Mouse (Mus musculus) myocyte (in vitro differentiated cells): ENCODE results near the gene Cacna1f. TPM values are rescaled to one million over a fixed set of nuclear protein-coding genes. Genes with fewer than 3 reads are reported as not detected.

Source experiments
- H3K27me3 ChIP-seq: one replicate; pipeline ENCODE4 v1.6.1; 2011; ENCODE audit not compliant: control insufficient read depth, insufficient read depth, insufficient read length
- H3K36me3 ChIP-seq: one replicate; pipeline ENCODE4 v1.6.1; 2011; ENCODE audit not compliant: control insufficient read depth, insufficient read depth
- H3K4me2 ChIP-seq: one replicate; pipeline ENCODE4 v1.6.1; 2011; ENCODE audit warnings: low read depth, control low read depth
- H3K4me3 ChIP-seq: one replicate; pipeline ENCODE4 v1.5.1; 2011; ENCODE audit warnings: mild to moderate bottlenecking, control low read depth, moderate library complexity
- H3K79me2 ChIP-seq: one replicate; pipeline ENCODE4 v1.6.1; 2011; ENCODE audit not compliant: control insufficient read depth, insufficient read depth
- H3ac ChIP-seq: one replicate; pipeline ENCODE4 v1.6.1; 2011; ENCODE audit not compliant: control insufficient read depth, insufficient read length
- CEBPB ChIP-seq: IDR thresholded peaks from 2 replicates; pipeline ENCODE4 v1.6.1; 2011; ENCODE audit warnings: mild to moderate bottlenecking, moderate library complexity; ENCODE audit not compliant: poor library complexity, insufficient read depth, severe bottlenecking
- E2F4 ChIP-seq: IDR thresholded peaks from one replicate; pipeline ENCODE4 v1.6.1; 2011; ENCODE audit warnings: mild to moderate bottlenecking, control low read depth, moderate library complexity; ENCODE audit not compliant: insufficient read depth
- MAX ChIP-seq: IDR thresholded peaks from one replicate; pipeline ENCODE4 v1.6.1; 2011; ENCODE audit warnings: low read depth, mild to moderate bottlenecking, control low read depth
- MYOD1 ChIP-seq, 3 experiments: IDR thresholded peaks; one replicate each; pipeline ENCODE4 v1.6.1; 2011; ENCODE audit warnings: control low read depth in 2 of 3, low read depth in 2 of 3, mild to moderate bottlenecking in 2 of 3, moderate library complexity in 1 of 3; ENCODE audit not compliant: insufficient read length in 2 of 3, control insufficient read depth in 1 of 3
- MYOG ChIP-seq, 3 experiments: IDR thresholded peaks; one replicate each; pipeline ENCODE4 v1.6.1; 2011; ENCODE audit warnings: control low read depth in 2 of 3, low read depth in 2 of 3, mild to moderate bottlenecking in 2 of 3; ENCODE audit not compliant: insufficient read length in 2 of 3, control insufficient read depth in 1 of 3, insufficient read depth in 1 of 3
- POLR2A ChIP-seq: IDR thresholded peaks from one replicate; pipeline ENCODE4 v1.6.1; 2011; ENCODE audit warnings: low read depth, mild to moderate bottlenecking, control low read depth, moderate library complexity; ENCODE audit not compliant: insufficient read length
- POLR2AphosphoS2 ChIP-seq: IDR thresholded peaks from one replicate; pipeline ENCODE4 v1.6.1; 2011; ENCODE audit warnings: low read depth, control low read depth; ENCODE audit not compliant: insufficient read length
- REST ChIP-seq: IDR thresholded peaks from one replicate; pipeline ENCODE4 v1.6.1; 2011; ENCODE audit warnings: mild to moderate bottlenecking, control low read depth, moderate library complexity; ENCODE audit not compliant: insufficient read depth, insufficient read length
- SRF ChIP-seq: IDR thresholded peaks from one replicate; pipeline ENCODE4 v1.6.1; 2011; ENCODE audit warnings: low read depth; ENCODE audit not compliant: control insufficient read depth, insufficient read length
- TCF12 ChIP-seq: IDR thresholded peaks from one replicate; pipeline ENCODE4 v1.6.1; 2011; ENCODE audit warnings: mild to moderate bottlenecking, control low read depth; ENCODE audit not compliant: poor library complexity, insufficient read depth, severe bottlenecking
- TCF3 ChIP-seq: IDR thresholded peaks from one replicate; pipeline ENCODE4 v1.6.1; 2011; ENCODE audit warnings: low read depth, control low read depth; ENCODE audit not compliant: insufficient read length
- USF1 ChIP-seq: IDR thresholded peaks from one replicate; pipeline ENCODE4 v1.6.1; 2011; ENCODE audit warnings: low read depth, mild to moderate bottlenecking, control low read depth, moderate library complexity
- polyA plus RNA-seq: library from polyadenylated mRNA; unstranded; fragments of >200 nt; fragmentation: generic; extraction: Trizol; gene quantifications from one replicate; pipeline ENCODE4 v1.2.1, GENCODE M21; 2012; ENCODE audit warnings: missing spikeins

Cacna1f gene
- polyA plus RNA-seq, 1 experiment, result not detected

DNA sequence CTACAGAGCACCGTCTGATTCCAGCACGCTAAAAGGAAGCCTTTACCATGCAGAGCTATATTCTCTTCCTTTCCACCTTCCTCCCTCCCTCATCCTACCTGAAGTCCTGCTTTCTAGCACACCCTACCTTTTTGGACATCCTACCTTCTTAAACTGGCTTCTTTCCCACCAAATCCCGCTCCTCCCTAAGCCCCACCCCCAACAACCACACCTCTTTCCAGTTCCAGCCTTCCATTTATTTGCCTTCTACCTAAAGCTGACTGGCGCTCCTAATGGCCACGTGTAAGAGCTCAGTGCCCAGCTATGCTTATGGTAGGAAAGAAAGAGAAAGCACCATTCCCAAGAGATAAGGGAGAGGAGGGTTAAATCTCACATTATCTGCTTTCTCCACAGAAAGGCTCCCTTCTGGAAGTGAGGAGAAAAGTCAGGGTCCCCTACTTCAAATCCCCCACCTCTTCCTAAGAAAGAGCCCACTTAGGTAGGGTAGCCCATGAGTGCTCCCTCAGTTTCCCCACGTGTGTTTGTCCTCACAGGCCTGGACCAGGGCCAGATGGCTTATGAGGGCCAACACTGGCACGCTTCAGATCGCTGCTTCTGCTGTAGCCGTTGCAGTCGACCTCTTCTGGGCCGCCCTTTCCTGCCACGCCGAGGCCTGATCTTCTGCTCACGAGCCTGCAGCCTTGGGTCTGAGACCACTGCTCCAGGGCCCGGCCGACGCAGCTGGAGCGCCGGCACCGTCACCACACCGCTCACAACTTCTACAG lies 59.0 kb downstream of the Cacna1f start:
- Histone ChIP-seq H3ac (no peak overlapping the region), H3K79me2 (peaks cover 6% of the 10 kb centered on the region), H3K4me3 (no peak overlapping the region), H3K4me2 (no peak overlapping the region), H3K36me3 (peaks cover 5% of the 10 kb centered on the region), H3K27me3 (no peaks in the 10 kb centered on the region)
- TF ChIP-seq MYOG (IDR thresholded peaks at IDR 0.05; ENCODE audit: control insufficient read depth in 1 of 3, insufficient read depth in 1 of 3, insufficient read length in 2 of 3, low read depth in 2 of 3), result no peak
- peak; percentile 42 for TF ChIP-seq POLR2AphosphoS2

DNA sequence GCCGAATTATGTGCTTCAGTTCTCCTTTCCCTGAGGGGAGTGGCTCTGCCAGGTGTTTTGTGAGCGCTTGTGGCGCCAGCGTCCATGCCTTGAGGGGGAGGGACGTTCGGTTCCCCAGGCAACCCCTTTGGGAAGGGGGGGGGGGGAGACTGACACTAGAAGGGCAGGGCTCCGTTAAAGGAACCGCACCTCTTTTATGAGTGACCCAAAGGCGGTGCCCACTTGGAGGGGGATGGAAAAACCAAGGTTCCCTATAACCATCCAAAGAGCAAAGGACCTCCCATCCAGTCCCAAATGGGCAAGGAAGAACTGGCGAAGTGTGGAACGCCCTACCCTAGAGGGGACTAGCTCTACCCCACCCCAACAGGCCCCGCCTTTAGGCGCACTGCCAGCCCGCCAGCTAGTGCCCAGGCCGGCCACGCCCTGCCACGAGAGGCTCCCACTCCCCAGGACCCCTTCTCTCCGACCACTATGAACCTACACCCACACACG lies 63.6 kb downstream of the Cacna1f start:
- H3K36me3 ChIP-seq, result peaks cover 5% of the 10 kb centered on the region
- H3K79me2 ChIP-seq, result peaks cover 14% of the 10 kb centered on the region
- H3K4me3 ChIP-seq, result peak overlapping the region; percentile 62
- H3K4me2 ChIP-seq, result peak overlapping the region; percentile 65
- peak overlapping the region; percentile 33 for H3ac ChIP-seq
- H3K27me3 ChIP-seq, result no peaks in the 10 kb centered on the region
- TF ChIP-seq POLR2A, result peak; percentile 25
- TF ChIP-seq CEBPB, result no peak
- peak in 1 of 3 experiments; percentile 25 for TF ChIP-seq MYOD1 (IDR thresholded peaks at IDR 0.05; ENCODE audit: control insufficient read depth in 1 of 3, insufficient read length in 2 of 3, low read depth in 2 of 3)
- peak; percentile 9 for TF ChIP-seq SRF

- no peaks in the 10 kb centered on the region for H3K27me3 ChIP-seq
- no peak for TF ChIP-seq MAX
- peak in 1 of 3 experiments; percentile 7 for TF ChIP-seq MYOD1 (IDR thresholded peaks at IDR 0.05; ENCODE audit: control insufficient read depth in 1 of 3, insufficient read length in 2 of 3, low read depth in 2 of 3)
- TF ChIP-seq TCF3, result no peak
- TF ChIP-seq TCF12, result no peak
- TF ChIP-seq SRF, result peak; percentile 8
- peak; percentile 48 for TF ChIP-seq POLR2A
- peak within 1 kb of the TSS; percentile 33 for H3ac ChIP-seq
Observed at GRCm38 (mm10) chrX:7670921-7671623, 64.2 kb downstream of the Cacna1f start, which contains the start of gene Plp2. Gene Plp2 (minus strand): TSS chrX:7671390.

GRCm38 (mm10) chrX:7672739-7673138 lies 65.9 kb downstream of the Cacna1f start:
- H3K4me2 ChIP-seq, result peak overlapping the region; percentile 90
- peak overlapping the region; percentile 62 for H3K4me3 ChIP-seq
- peaks cover 14% of the 10 kb centered on the region for H3K79me2 ChIP-seq
- H3K36me3 ChIP-seq, result peaks cover 5% of the 10 kb centered on the region
- H3ac ChIP-seq, result no peak overlapping the region
- H3K27me3 ChIP-seq, result no peaks in the 10 kb centered on the region
- TF ChIP-seq POLR2A (no peak), REST (no peak), MYOG (IDR thresholded peaks at IDR 0.05; ENCODE audit: control insufficient read depth in 1 of 3, insufficient read depth in 1 of 3, insufficient read length in 2 of 3, low read depth in 2 of 3) (no peak), SRF (no peak), USF1 (no peak), E2F4 (no peak), POLR2AphosphoS2 (no peak), MYOD1 (IDR thresholded peaks at IDR 0.05; ENCODE audit: control insufficient read depth in 1 of 3, insufficient read length in 2 of 3, low read depth in 2 of 3) (no peak), TCF12 (no peak), CEBPB (no peak), TCF3 (no peak), MAX (no peak)

More at GRCm38 (mm10) chrX:7670921-7671623, 64.2 kb downstream of the Cacna1f start, which contains the start of gene Plp2:
- H3K36me3 ChIP-seq, result peaks cover 5% of the 10 kb centered on the region
- peak within 1 kb of the TSS; percentile 90 for H3K4me2 ChIP-seq
- peak within 1 kb of the TSS; percentile 62 for H3K4me3 ChIP-seq
- H3K79me2 ChIP-seq, result peaks cover 14% of the 10 kb centered on the region

DNA sequence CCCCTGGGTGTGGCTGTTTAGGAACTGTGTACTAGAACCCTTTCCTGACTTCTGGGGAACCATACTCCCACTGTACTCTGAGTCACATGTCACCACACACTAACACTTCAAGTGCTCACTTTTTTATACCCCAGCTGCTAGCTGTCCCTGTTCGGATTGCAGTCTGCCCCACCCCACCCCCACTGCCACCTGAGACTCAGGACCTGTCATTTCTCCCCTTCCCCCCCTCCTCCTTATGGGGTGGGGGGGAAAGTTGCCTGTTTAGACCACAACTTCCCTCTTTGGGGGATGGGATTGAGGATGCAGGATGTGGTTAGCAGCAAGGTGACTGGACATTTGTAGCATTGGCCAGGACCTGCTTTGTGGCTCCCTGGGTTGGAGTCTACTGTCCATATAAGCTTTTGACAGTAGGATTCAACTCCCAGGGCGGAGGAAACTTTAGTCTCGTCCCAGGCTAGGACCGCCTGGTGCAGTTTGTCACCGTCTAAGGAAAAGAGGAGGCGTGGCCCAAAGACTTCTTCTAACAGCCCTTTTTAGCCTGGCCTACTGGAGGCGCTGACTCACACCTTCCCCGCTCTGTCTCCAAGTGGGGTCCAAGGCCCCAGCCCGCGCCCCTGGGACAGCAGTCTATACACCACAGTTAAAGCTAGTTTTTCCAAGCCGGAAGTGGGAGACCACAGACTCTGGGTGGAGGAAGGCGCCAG lies 66.8 kb downstream of the Cacna1f start:
- TF ChIP-seq MYOD1 (IDR thresholded peaks at IDR 0.05; ENCODE audit: control insufficient read depth in 1 of 3, insufficient read length in 2 of 3, low read depth in 2 of 3) (peak in 1 of 3 experiments; percentile 40), USF1 (peak; percentile 18), TCF12 (no peak)
- H3K79me2 ChIP-seq, result peaks cover 14% of the 10 kb centered on the region
- peak overlapping the region; percentile 90 for H3K4me2 ChIP-seq
- peaks cover 5% of the 10 kb centered on the region for H3K36me3 ChIP-seq
- H3K27me3 ChIP-seq, result no peaks in the 10 kb centered on the region
- no peak overlapping the region for H3K4me3 ChIP-seq
- H3ac ChIP-seq, result no peak overlapping the region
